Mouse (Mus musculus) brain, adult 10 weeks (tissue): ENCODE results near the gene Mndal. TPM values are rescaled to one million over a fixed set of nuclear protein-coding genes. Genes with fewer than 3 reads are reported as not detected.

ENCODE experiments used
- polyA plus RNA-seq: library from polyadenylated mRNA; stranded (reverse); fragments of 350-450 nt; fragmentation: Illumina TruSeq; extraction: RNeasy Lipid Tissue Mini Kit (QIAGEN cat#74804); gene quantifications from one replicate; pipeline ENCODE4 v1.2.3, GENCODE M21; 2015; ENCODE audit warnings: low read depth, low replicate concordance

Mndal gene
- polyA plus RNA-seq, result 3.9 TPM

DNA sequence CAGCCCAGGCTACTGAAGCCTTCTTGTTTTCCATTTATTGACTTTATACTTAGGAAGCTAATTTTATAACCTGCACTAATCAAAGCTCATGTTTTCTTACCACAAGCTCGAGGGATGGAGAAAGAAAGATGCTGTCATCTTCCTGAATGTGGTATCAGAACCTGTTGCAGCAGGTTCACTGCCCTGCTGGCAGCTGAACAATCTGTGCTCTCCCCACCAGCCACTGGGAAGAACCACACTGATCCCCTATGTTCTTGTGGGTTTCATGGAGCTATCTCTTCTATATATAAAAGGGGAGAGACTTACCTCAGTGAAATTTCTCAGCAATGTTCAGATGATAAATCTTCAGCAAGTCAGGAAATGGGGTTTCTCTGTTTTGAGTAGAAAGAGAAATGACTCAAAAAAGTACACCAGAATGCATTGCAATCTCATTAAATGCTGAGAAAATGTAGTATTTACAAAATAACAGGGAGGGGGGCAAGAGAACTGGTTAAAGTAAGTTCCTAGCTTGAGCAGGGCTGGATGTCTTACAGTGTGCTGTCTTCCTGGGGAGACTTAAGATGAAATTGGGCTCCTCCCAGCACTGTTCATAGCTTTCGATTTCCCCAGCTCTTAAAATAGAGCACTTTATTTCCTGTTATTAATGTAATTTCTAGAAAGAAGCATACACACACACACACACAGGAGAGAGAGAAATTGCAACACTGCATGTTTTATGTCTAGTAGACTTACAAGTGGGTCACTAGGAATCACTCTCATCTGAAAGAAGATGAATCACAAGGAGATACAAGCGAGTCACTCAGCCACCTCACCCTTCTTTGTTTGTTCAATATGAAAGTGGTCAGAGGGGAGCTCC is at the start of gene Mndal, which contains the start of gene Ifi203:
TSS of gene Mndal (minus strand) at position 568 of the 856 bp plus-strand sequence.
TSS of gene Ifi203 (minus strand) at position 749 of the 856 bp plus-strand sequence.

GRCm38 (mm10) chr1:173982694-173983305 is 40.5 kb upstream of the Mndal start, which contains the start of gene Ifi202b:
TSS of gene Ifi202b (minus strand) at chr1:173982744.

GRCm38 (mm10) chr1:173912548-173913255 is 29.6 kb downstream of the Mndal start, which contains the start of gene Ifi211:
TSS of gene Ifi211 (minus strand) at chr1:173913046.

Other genes with a start within 250 kb of the Mndal start
- 0.33 TPM for gene Ifi207, start 200.7 kb downstream of the Mndal start, polyA plus RNA-seq
- 0.22 TPM for gene Ifi204, start 175.5 kb downstream of the Mndal start, polyA plus RNA-seq
- not detected for gene Ifi211, start 29.4 kb downstream of the Mndal start, polyA plus RNA-seq
- gene Ifi203, start 181 bp upstream of the Mndal start, polyA plus RNA-seq, result 2.4 TPM
- not detected for gene Ifi202b, start 40.3 kb upstream of the Mndal start, polyA plus RNA-seq
- not detected for gene Ifi205, start 89.3 kb upstream of the Mndal start, polyA plus RNA-seq
- gene Olfr433, start 98.2 kb upstream of the Mndal start, polyA plus RNA-seq, result not detected
- gene Olfr432, start 106.7 kb upstream of the Mndal start, polyA plus RNA-seq, result not detected
- gene Olfr430, start 124.1 kb upstream of the Mndal start, polyA plus RNA-seq, result not detected
- gene Olfr429, start 141.8 kb upstream of the Mndal start, polyA plus RNA-seq, result not detected
- gene Olfr427, start 154.4 kb upstream of the Mndal start, polyA plus RNA-seq, result not detected
- not detected for gene Olfr231, start 178.7 kb upstream of the Mndal start, polyA plus RNA-seq
- gene Olfr424, start 189.0 kb upstream of the Mndal start, polyA plus RNA-seq, result not detected
- gene Olfr420, start 213.1 kb upstream of the Mndal start, polyA plus RNA-seq, result not detected
- gene Spta1, start 230.3 kb upstream of the Mndal start, polyA plus RNA-seq, result not detected